Mouse (Mus musculus): ENCODE data around the gene Gucy2d. TPM values are rescaled to one million over a fixed set of nuclear protein-coding genes. Genes with fewer than 3 reads are reported as not detected.

Gucy2d gene
- total RNA-seq, 2 experiments from 2014 or later: not detected

GRCm38 (mm10) chr7:98503951-98504647, 63.9 kb downstream of the Gucy2d start:
- ATAC-seq (replicated peaks; ENCODE audit: low FRiP score, low TSS enrichment, poor library complexity, severe bottlenecking): no peak

GRCm38 (mm10) chr7:98504726-98505314, 64.6 kb downstream of the Gucy2d start:
- no peak for ATAC-seq (replicated peaks; ENCODE audit: low FRiP score, low TSS enrichment, poor library complexity, severe bottlenecking)

GRCm38 (mm10) chr7:98505664-98506063, 65.4 kb downstream of the Gucy2d start:
- ATAC-seq (replicated peaks; ENCODE audit: low FRiP score, low TSS enrichment, poor library complexity, severe bottlenecking): no peak

- ATAC-seq (replicated peaks; ENCODE audit: low FRiP score, low TSS enrichment, poor library complexity, severe bottlenecking): no peak
Measured at GRCm38 (mm10) chr7:98510961-98511958, 71.0 kb downstream of the Gucy2d start.

- ATAC-seq (replicated peaks; ENCODE audit: low FRiP score, low TSS enrichment, poor library complexity, severe bottlenecking): no peak
Measured at GRCm38 (mm10) chr7:98513251-98513650, 73.0 kb downstream of the Gucy2d start.

GRCm38 (mm10) chr7:98522576-98522975, 82.4 kb downstream of the Gucy2d start:
- ATAC-seq (replicated peaks; ENCODE audit: low FRiP score, low TSS enrichment, poor library complexity, severe bottlenecking): no peak

GRCm38 (mm10) chr7:98523070-98523812, 83.0 kb downstream of the Gucy2d start:
- 0 out of 2 replicates have a peak, but pooled peaks have one; percentile 44 for ATAC-seq (replicated peaks; ENCODE audit: low FRiP score, low TSS enrichment, poor library complexity, severe bottlenecking)

GRCm38 (mm10) chr7:98523813-98524361, 83.7 kb downstream of the Gucy2d start:
- no peak; the same call in 1 of the 2 replicates for ATAC-seq (replicated peaks; ENCODE audit: low FRiP score, low TSS enrichment, poor library complexity, severe bottlenecking)

GRCm38 (mm10) chr7:98524401-98524800, 84.2 kb downstream of the Gucy2d start:
- no peak for ATAC-seq (replicated peaks; ENCODE audit: low FRiP score, low TSS enrichment, poor library complexity, severe bottlenecking)

GRCm38 (mm10) chr7:98524869-98525699, 84.9 kb downstream of the Gucy2d start:
- ATAC-seq (replicated peaks; ENCODE audit: low FRiP score, low TSS enrichment, poor library complexity, severe bottlenecking): no peak

Other genes starting within 250 kb of the Gucy2d start
- not detected in 2 replicates for gene B3gnt6, start 240.9 kb upstream of the Gucy2d start, total RNA-seq (2014; fragmentation: Nextera tagmentation)
- gene B3gnt6, start 240.9 kb upstream of the Gucy2d start, total RNA-seq (2017): not detected in 2 replicates
- gene Acer3, start 119.2 kb upstream of the Gucy2d start, total RNA-seq (2014; fragmentation: Nextera tagmentation): 28.8 and 28.9 TPM in 2 replicates
- 27.7 and 55.6 TPM in 2 replicates for gene Acer3, start 119.2 kb upstream of the Gucy2d start, total RNA-seq (2017)
- not detected in 2 replicates for gene Tsku, start 79.1 kb upstream of the Gucy2d start, total RNA-seq (2014; fragmentation: Nextera tagmentation)
- not detected in 2 replicates for gene Tsku, start 79.1 kb upstream of the Gucy2d start, total RNA-seq (2017)
- gene Lrrc32, start 48.9 kb downstream of the Gucy2d start, total RNA-seq (2014; fragmentation: Nextera tagmentation): not detected in 2 replicates
- gene Lrrc32, start 48.9 kb downstream of the Gucy2d start, total RNA-seq (2017): not detected in 2 replicates
- 61.8 and 71.5 TPM in 2 replicates for gene Emsy, start 216.4 kb downstream of the Gucy2d start, total RNA-seq (2014; fragmentation: Nextera tagmentation)
- 37.3 and 55.5 TPM in 2 replicates for gene Emsy, start 216.4 kb downstream of the Gucy2d start, total RNA-seq (2017)

All from megakaryocyte-erythroid progenitor cell, adult 5-6 weeks (primary cell).